Mouse (Mus musculus): ENCODE results near the gene Pcsk6.
"Not testable (repeated sequence)": the region's sequence is repeated elsewhere in the genome, so short reads cannot be mapped to it uniquely, and the experiment has no call there.

DNA sequence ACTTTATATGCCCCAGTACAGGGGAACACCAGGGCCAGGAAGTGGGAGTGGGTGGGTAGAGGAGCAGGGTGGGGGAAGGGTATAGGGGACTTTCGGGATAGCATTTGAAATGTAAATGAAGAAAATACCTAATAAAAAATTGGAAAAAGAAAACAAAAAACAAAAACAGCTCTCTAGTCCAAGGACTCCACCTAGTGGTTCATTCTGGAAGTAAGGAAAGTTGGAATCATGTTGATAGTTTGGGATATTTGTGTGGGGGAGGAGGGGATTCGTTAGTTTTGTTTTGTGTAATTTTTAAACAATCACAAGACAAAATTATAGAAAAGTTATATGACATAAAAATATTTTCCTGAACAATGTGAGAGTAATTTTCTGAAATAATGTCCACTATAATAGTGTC, 193.8 kb downstream of the Pcsk6 start:
- TF ChIP-seq CTCF (IDR thresholded peaks at IDR 0.05; ENCODE audit: low read depth, low read length); POLR2AphosphoS5 (IDR thresholded peaks at IDR 0.05; ENCODE audit: insufficient replicate concordance, low read depth, low read length); TAL1 (conservative IDR thresholded peaks at IDR 0.05; ENCODE audit: low read depth, low read length): not testable (repeated sequence)
